Mouse (Mus musculus) heart, adult 2 months (tissue): ENCODE measurements around the gene Cgref1.

ENCODE experiments used
- CTCF ChIP-seq: fragments of 200-600 bp; IDR thresholded peaks from 2 replicates; pipeline ENCODE4 v1.8.1; 2022; ENCODE audit warnings: antibody characterized with exemption, mild to moderate bottlenecking, moderate library complexity
- EP300 ChIP-seq: fragments of 200-500 bp; IDR thresholded peaks from 2 replicates; pipeline ENCODE4 v1.6.1; 2011; ENCODE audit warnings: low read depth, low read length, control low read depth; ENCODE audit not compliant: insufficient read depth

DNA sequence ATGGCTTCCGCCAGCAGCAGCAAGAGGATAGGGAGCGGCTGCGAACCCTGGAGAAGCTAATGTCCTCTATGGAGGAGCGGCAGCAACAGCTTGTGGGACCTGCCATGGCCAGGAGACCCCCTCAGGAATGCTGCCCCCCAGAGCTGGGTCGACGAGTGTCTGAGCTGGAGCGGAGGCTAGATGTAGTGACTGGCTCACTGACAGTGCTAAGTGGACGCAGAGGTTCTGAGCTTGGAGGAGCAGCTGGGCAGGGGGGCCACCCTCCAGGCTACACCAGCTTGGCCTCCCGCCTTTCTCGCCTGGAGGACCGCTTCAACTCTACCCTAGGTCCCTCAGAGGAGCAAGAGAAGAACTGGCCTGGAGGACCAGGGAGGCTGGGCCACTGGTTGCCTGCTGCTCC, 28.0 kb downstream of the Cgref1 start:
- no peak for TF ChIP-seq EP300
- no peak for TF ChIP-seq CTCF
